Mouse (Mus musculus) c-Kit-positive CD71-positive TER-119-negative erythroid progenitor cells, embryonic 14.5 days (primary cell): ENCODE results near the gene Osbpl2.

ENCODE experiments used
- DNase-seq: peaks from one replicate; pipeline ENCODE4 v3.0.0-alpha.2; 2013; ENCODE audit warnings: low read depth

The Osbpl2 gene

DNA sequence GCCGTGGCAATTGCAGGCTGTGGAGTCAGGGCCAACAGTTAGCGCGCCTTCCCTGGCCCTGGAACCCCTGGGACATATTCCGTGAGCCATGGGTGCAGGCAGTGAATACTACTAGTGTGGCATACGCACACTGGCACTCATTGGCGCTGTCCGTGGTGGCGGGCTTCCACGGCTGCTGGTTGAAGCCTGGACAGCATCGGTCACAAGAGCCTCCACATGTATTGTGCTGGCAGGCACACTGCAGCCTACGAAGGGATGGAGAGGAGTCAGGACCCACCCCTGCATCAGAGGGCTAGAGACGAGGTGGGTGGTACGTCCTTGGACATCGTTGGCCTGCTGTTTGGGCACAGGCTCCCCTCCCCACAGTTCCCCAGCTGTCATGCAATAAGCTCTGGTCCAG lies 83.2 kb downstream of the Osbpl2 start:
- no peak for DNase-seq

DNA sequence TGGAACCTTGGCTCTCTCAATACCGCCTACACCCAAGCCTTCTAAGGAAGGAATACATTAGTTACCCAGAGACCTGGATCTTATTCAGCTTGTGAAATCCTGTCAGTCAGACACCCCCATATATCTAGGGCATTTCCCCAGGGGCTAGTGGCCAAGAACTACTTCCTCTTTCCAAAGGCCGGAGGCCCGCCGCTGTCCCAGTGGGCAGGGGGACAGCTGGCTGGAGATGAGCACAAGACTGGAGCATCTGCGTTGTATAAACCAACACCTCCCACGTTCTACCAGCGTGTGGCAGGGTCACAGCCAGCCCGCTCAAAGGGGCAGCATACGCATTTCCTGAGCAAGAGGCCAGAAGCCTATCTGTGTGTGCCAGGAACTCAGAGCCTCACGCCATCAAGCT lies 83.7 kb downstream of the Osbpl2 start:
- no peak for DNase-seq

DNA sequence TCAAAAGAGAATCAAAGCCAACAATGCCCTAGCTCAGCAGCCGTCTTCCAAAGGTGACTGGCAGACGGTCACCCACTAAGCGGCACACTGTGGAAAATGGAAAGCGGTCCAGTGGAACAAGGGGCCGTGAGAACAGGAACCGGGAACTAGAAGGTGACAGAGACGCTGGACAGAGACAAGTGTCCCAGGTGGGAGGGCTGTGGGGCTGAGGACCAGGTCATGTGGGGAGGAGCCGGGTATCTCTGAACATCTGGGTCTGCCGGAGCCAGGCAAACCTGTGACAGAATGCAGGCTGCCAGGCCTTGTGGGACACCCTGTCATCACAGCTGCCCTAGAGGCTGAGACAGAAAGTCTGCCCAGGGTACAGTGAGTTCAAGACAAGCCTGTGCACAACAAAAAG lies 85.4 kb downstream of the Osbpl2 start:
- DNase-seq = no peak

DNA sequence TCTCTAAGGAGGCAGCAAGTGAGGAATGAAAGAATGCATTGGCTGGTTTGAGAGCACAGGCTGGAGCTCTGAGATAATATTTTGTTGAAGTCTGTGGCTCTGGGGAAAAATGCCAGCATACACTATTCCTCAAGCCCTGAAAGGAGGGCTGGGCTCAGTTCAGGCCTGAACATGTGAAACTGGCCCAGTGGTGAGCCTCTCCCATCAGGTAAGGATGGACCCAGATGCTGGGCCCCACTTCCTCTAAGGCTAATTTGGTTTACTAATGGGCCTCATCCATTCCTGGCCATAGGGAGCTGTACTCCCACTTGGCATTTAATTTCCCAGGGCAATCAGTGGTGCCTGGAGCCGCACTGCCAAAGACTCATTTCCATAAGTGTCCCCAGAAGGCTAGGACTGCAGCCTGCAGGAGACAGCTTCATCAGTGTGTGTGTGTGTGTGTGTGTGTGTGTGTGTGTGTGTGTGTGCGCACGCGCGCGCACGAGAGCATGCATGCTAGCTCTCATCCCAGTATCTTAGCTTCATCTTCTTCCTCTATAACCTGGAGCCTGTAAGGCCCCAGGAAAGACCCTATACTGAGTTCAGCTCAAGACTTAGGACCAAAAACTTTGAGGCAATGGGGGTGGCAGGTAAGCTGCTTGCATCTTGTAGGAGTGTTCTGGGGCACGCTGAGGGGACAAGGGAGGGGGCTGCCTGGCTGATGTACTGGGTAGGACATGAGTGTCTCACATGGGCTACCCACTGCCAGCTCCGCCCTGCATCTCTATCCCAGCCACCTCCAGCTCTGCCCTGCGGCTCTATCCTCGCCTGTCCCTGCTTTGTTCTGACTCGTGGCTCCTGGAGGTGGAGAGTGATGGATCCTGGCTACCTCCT lies 86.2 kb downstream of the Osbpl2 start:
- DNase-seq = no peak

- DNase-seq = no peak
These were observed 86.8 kb downstream of the Osbpl2 start for GRCm38 (mm10) chr2:180205956-180206280.

DNA sequence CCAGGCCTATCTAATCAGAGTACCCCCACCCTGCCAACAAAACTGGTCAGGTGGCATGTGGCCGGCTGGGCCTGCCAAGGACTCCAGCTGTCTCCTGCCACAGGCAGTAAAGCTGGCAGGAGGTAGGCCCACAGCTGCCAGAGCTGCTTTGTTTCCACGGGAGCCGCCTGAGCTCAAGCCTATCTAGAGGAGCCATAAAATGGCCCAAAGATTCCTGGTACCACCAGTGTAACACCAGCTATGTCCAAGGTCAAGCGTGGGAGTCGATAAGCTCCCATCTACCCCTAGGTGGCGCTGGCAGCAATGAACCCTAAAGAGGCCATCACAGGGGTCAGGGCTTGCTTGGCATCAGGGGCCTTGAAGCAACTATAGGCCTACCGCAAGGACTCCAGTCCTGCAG lies 88.7 kb downstream of the Osbpl2 start:
- DNase-seq = peak; percentile 22

GRCm38 (mm10) chr2:180208976-180209375 lies 89.9 kb downstream of the Osbpl2 start:
- DNase-seq = no peak

DNA sequence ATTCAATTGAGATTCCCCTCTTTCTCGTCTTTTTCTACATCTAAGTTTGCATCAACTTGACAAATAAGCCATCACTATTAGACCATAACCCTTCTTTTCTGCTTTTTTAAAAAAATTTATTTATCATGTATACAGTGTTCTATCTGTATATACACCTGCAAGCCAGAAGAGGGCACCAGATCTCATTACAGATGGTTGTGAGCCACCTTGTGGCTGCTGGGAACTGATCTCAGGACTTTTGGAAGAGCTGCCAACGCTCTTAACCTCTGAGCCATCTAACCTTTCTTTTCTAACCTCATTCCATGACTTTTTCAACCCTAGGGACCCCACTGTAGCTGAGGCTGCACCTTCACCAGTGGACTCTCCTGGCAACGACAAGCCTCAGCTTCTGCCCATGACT lies 93.1 kb downstream of the Osbpl2 start:
- DNase-seq = no peak
